Comparison of ENCODE assay signal across 8 mouse cellular contexts in genomic region chr7:25268588-25268987, GRCm38 (mm10). TPM values are rescaled to one million over a fixed set of nuclear protein-coding genes. Genes with fewer than 3 reads are reported as not detected.
DNase-seq lines count a peak whose midpoint lies in the region; ATAC-seq and TF ChIP-seq lines count a peak whose summit lies in the region.

No protein-coding gene starts in this region.

- ATAC-seq in heart, embryonic 13.5 days (ENCODE audit: extremely low read depth, insufficient number of reproducible peaks, low FRiP score, low TSS enrichment) = no peak
- ATAC-seq in forebrain, embryonic 14.5 days = no peak
- no peak for ATAC-seq in liver, embryonic 15.5 days (ENCODE audit: insufficient read depth)

- peaks cover 54% of the 10 kb centered on the region for H3K4me1 ChIP-seq in heart, embryonic 13.5 days
- H3K4me1 ChIP-seq in E14TG2a.4 (replicated peaks; ENCODE audit: low read depth, low read length) = peaks cover 83% of the 10 kb centered on the region
- H3K4me1 ChIP-seq in forebrain, embryonic 14.5 days (ENCODE audit: control insufficient read depth, insufficient read depth, low read length) = peaks cover 14% of the 10 kb centered on the region
- H3K4me1 ChIP-seq in liver, embryonic 15.5 days (replicated peaks) = peaks cover 79% of the 10 kb centered on the region

- DNase-seq in heart, postnatal 10 days = no peak
- no peak for DNase-seq in forebrain, embryonic 14.5 days (ENCODE audit: low spot score)
- no peak for DNase-seq in natural killer cell, adult 2 months (ENCODE audit: low spot score in 2 of 2)
- no peak for DNase-seq in kidney, adult 8-10 months
- DNase-seq in right cerebral cortex, postnatal 36 days (ENCODE audit: low spot score in 2 of 2) = no peak

- 5% methylated on average over 7 of the region's 7 CpGs for WGBS in heart, embryonic 13.5 days
- WGBS in forebrain, embryonic 14.5 days = 3% methylated on average over 7 of the region's 7 CpGs
- under 1% methylated on average over 7 of the region's 7 CpGs for WGBS in liver, embryonic 15.5 days (ENCODE audit: insufficient replicate concordance)

- H3K9ac ChIP-seq in heart, embryonic 13.5 days = peak overlapping the region; percentile 97
- H3K9ac ChIP-seq in forebrain, embryonic 14.5 days (ENCODE audit: low read length) = peak overlapping the region; percentile 81
- H3K9ac ChIP-seq in liver, embryonic 15.5 days = peak overlapping the region; percentile 98

- peak overlapping the region; percentile 85 for H3K4me3 ChIP-seq in heart, embryonic 13.5 days
- H3K4me3 ChIP-seq in E14TG2a.4 (replicated peaks; ENCODE audit: low read length) = peak overlapping the region; percentile 94
- peak overlapping the region; percentile 73 for H3K4me3 ChIP-seq in forebrain, embryonic 14.5 days (ENCODE audit: low read depth, low read length)
- H3K4me3 ChIP-seq in liver, embryonic 15.5 days (replicated peaks) = peak overlapping the region; percentile 85

- H3K9me3 ChIP-seq in heart, embryonic 13.5 days = no peaks in the 10 kb centered on the region
- H3K9me3 ChIP-seq in E14TG2a.4 (ENCODE audit: low read length) = no peaks in the 10 kb centered on the region
- H3K9me3 ChIP-seq in forebrain, embryonic 14.5 days (replicated peaks; ENCODE audit: control insufficient read depth, low read length) = no peaks in the 10 kb centered on the region
- H3K9me3 ChIP-seq in liver, embryonic 15.5 days (replicated peaks) = no peaks in the 10 kb centered on the region

- TF ChIP-seq CTCF in E14TG2a.4 (conservative IDR thresholded peaks at IDR 0.05; ENCODE audit: low read length) = no peak

- H3K27me3 ChIP-seq in heart, embryonic 13.5 days (replicated peaks) = no peaks in the 10 kb centered on the region
- peaks cover 18% of the 10 kb centered on the region for H3K27me3 ChIP-seq in E14TG2a.4 (ENCODE audit: insufficient read depth, low read length)
- H3K27me3 ChIP-seq in forebrain, embryonic 14.5 days (replicated peaks; ENCODE audit: control insufficient read depth, insufficient read depth, low read length) = no peaks in the 10 kb centered on the region
- no peaks in the 10 kb centered on the region for H3K27me3 ChIP-seq in liver, embryonic 15.5 days

- H3K4me2 ChIP-seq in heart, embryonic 13.5 days = peak overlapping the region; percentile 88
- peak overlapping the region; percentile 80 for H3K4me2 ChIP-seq in forebrain, embryonic 14.5 days (ENCODE audit: low read length)
- peak overlapping the region; percentile 90 for H3K4me2 ChIP-seq in liver, embryonic 15.5 days

- intact Hi-C loops in heart, postnatal 10 days (cut with DNase I) = no loop called here

- H3K36me3 ChIP-seq in heart, embryonic 13.5 days = peaks cover 32% of the 10 kb centered on the region
- H3K36me3 ChIP-seq in E14TG2a.4 (ENCODE audit: insufficient read depth, low read length) = peaks cover 12% of the 10 kb centered on the region
- H3K36me3 ChIP-seq in forebrain, embryonic 14.5 days (ENCODE audit: control insufficient read depth, insufficient read depth, low read length) = peaks cover 28% of the 10 kb centered on the region
- H3K36me3 ChIP-seq in liver, embryonic 15.5 days (replicated peaks) = peaks cover 26% of the 10 kb centered on the region

- peak overlapping the region; percentile 88 for H3K27ac ChIP-seq in heart, embryonic 13.5 days (replicated peaks)
- H3K27ac ChIP-seq in forebrain, embryonic 14.5 days (ENCODE audit: low read depth, low read length) = peak overlapping the region; percentile 82
- peak overlapping the region; percentile 95 for H3K27ac ChIP-seq in liver, embryonic 15.5 days (replicated peaks)

RNA-seq across cellular contexts. Expression of gene Cic, which starts 1.1 kb away (rescaled TPM):
- polyA plus RNA-seq in heart, embryonic 13.5 days (2015; fragmentation: Nextera tagmentation; extraction: Ambion mirVana) = 22.9 and 23.4 TPM in 2 replicates
- total RNA-seq in heart, postnatal 10 days (2021) = 10 to 100 TPM; 88.4 to 90.5 TPM
- polyA plus RNA-seq in forebrain, embryonic 14.5 days (2014; fragmentation: Nextera tagmentation; extraction: Ambion mirVana) = 37.4 and 38.7 TPM in 2 replicates
- polyA plus RNA-seq in liver, embryonic 15.5 days (2015; fragmentation: Nextera tagmentation; extraction: Ambion mirVana) = 8.9 and 10.2 TPM in 2 replicates

RNA-seq across cellular contexts. Expression of gene Erf, which starts 18.0 kb away (rescaled TPM):
- polyA plus RNA-seq in heart, embryonic 13.5 days (2015; fragmentation: Nextera tagmentation; extraction: Ambion mirVana) = 11.2 and 14.3 TPM in 2 replicates
- 10 to 100 TPM; 38.6 to 42.2 TPM for total RNA-seq in heart, postnatal 10 days (2021)
- 7.7 and 8.2 TPM in 2 replicates for polyA plus RNA-seq in forebrain, embryonic 14.5 days (2014; fragmentation: Nextera tagmentation; extraction: Ambion mirVana)
- polyA plus RNA-seq in liver, embryonic 15.5 days (2015; fragmentation: Nextera tagmentation; extraction: Ambion mirVana) = 4.6 and 4.8 TPM in 2 replicates

RNA-seq across cellular contexts. Expression of gene Pafah1b3, which starts 29.2 kb away (rescaled TPM):
- polyA plus RNA-seq in heart, embryonic 13.5 days (2015; fragmentation: Nextera tagmentation; extraction: Ambion mirVana) = 145 and 154 TPM in 2 replicates
- total RNA-seq in heart, postnatal 10 days (2021) = 10 to 100 TPM; 12.8 to 16.0 TPM
- polyA plus RNA-seq in forebrain, embryonic 14.5 days (2014; fragmentation: Nextera tagmentation; extraction: Ambion mirVana) = 574 and 635 TPM in 2 replicates
- 25.7 and 26.1 TPM in 2 replicates for polyA plus RNA-seq in liver, embryonic 15.5 days (2015; fragmentation: Nextera tagmentation; extraction: Ambion mirVana)

RNA-seq across cellular contexts. Expression of gene Gsk3a, which starts 30.9 kb away (rescaled TPM):
- 7.8 and 8.2 TPM in 2 replicates for polyA plus RNA-seq in heart, embryonic 13.5 days (2015; fragmentation: Nextera tagmentation; extraction: Ambion mirVana)
- total RNA-seq in heart, postnatal 10 days (2021) = 10 to 100 TPM; 69.7 to 72.0 TPM
- polyA plus RNA-seq in forebrain, embryonic 14.5 days (2014; fragmentation: Nextera tagmentation; extraction: Ambion mirVana) = 20.2 and 20.5 TPM in 2 replicates
- polyA plus RNA-seq in liver, embryonic 15.5 days (2015; fragmentation: Nextera tagmentation; extraction: Ambion mirVana) = 6.4 and 7.4 TPM in 2 replicates

RNA-seq across cellular contexts. Expression of gene Prr19, which starts 32.6 kb away (rescaled TPM):
- polyA plus RNA-seq in heart, embryonic 13.5 days (2015; fragmentation: Nextera tagmentation; extraction: Ambion mirVana) = 0.23 and 0.39 TPM in 2 replicates
- not detected for total RNA-seq in heart, postnatal 10 days (2021)
- polyA plus RNA-seq in forebrain, embryonic 14.5 days (2014; fragmentation: Nextera tagmentation; extraction: Ambion mirVana) = 1.8 and 2.2 TPM in 2 replicates
- polyA plus RNA-seq in liver, embryonic 15.5 days (2015; fragmentation: Nextera tagmentation; extraction: Ambion mirVana) = 0.07 TPM in 1 of 2 replicates, not detected in the other
